Mouse (Mus musculus) urinary bladder, postnatal 0 days (tissue): ENCODE data around the gene Gfy. TPM values are rescaled to one million over a fixed set of nuclear protein-coding genes. Genes with fewer than 3 reads are reported as not detected.
A peak's percentile ranks its signal among the peaks of the same experiment; 100 is the strongest.

Source experiments
- microRNA-seq: library from miRNA; unstranded; fragments of <30 nt; microRNA quantifications from one replicate; pipeline ENCODE4, GENCODE M21; 2016
- polyA plus RNA-seq: library from polyadenylated mRNA; unstranded; fragments of >200 nt; fragmentation: Nextera tagmentation; extraction: Ambion mirVana; gene quantifications from 2 replicates; pipeline ENCODE4 v1.2.1, GENCODE M21; 2015

Gene Gfy
- not detected in 2 replicates for polyA plus RNA-seq

GRCm38 (mm10) chr7:45179469-45179868 is at the start of gene Gfy:
TSS of gene Gfy (minus strand) at chr7:45179569.

GRCm38 (mm10) chr7:45215673-45216441 is 36.5 kb upstream of the Gfy start, which contains the start of gene Tead2:
TSS of gene Tead2 (plus strand) at chr7:45215753.

GRCm38 (mm10) chr7:45211851-45212251 is 32.5 kb upstream of the Gfy start, which contains the start of gene Dkkl1:
TSS of gene Dkkl1 (minus strand) at chr7:45212147.

GRCm38 (mm10) chr7:45204380-45205143 is 25.2 kb upstream of the Gfy start, which contains the start of gene Ccdc155:
TSS of gene Ccdc155 (minus strand) at chr7:45204892.

GRCm38 (mm10) chr7:45180896-45181477 is 1.6 kb upstream of the Gfy start, which contains the start of gene Pth2:
TSS of gene Pth2 (plus strand) at chr7:45180995.

GRCm38 (mm10) chr7:45163735-45164490 is 15.5 kb downstream of the Gfy start, which contains the start of gene Slc17a7:
TSS of gene Slc17a7 (plus strand) at chr7:45163949.

GRCm38 (mm10) chr7:45154096-45154992 is 25.0 kb downstream of the Gfy start, which contains the start of the genes Pih1d1 and Aldh16a1:
TSS of gene Pih1d1 (plus strand) at chr7:45154303.
TSS of gene Aldh16a1 (minus strand) at chr7:45154584.

GRCm38 (mm10) chr7:45135993-45136567 is 43.3 kb downstream of the Gfy start, which contains the start of the genes Gm45713 and Flt3l:
TSS of gene Gm45713 (minus strand) at chr7:45136231.
TSS of gene Flt3l (minus strand) at chr7:45136432.

GRCm38 (mm10) chr7:45128624-45129246 is 50.6 kb downstream of the Gfy start, which contains the start of gene Rpl13a:
TSS of gene Rpl13a (minus strand) at chr7:45128761.

Small RNA genes lying within 50 kb of the gene (microRNA-seq; reads per million reads assigned to microRNA genes)
- gene Mir5121: 20.4 reads per million, percentile 28 among the genes with 10 or more reads in this experiment
- not detected for gene Mir7055

Other genes with a start within 250 kb of the Gfy start
- gene Tsks, start 236.4 kb downstream of the Gfy start, polyA plus RNA-seq: 0.23 and 0.39 TPM in 2 replicates
- gene Cpt1c, start 204.7 kb downstream of the Gfy start, polyA plus RNA-seq: 10.1 and 10.3 TPM in 2 replicates
- 237 and 244 TPM in 2 replicates for gene Prmt1, start 193.0 kb downstream of the Gfy start, polyA plus RNA-seq
- gene Irf3, start 181.9 kb downstream of the Gfy start, polyA plus RNA-seq: 52.3 and 56.8 TPM in 2 replicates
- 31.9 and 33.3 TPM in 2 replicates for gene Bcl2l12, start 180.9 kb downstream of the Gfy start, polyA plus RNA-seq
- 22.9 and 24.6 TPM in 2 replicates for gene Scaf1, start 163.2 kb downstream of the Gfy start, polyA plus RNA-seq
- 342 and 359 TPM in 2 replicates for gene Rras, start 161.6 kb downstream of the Gfy start, polyA plus RNA-seq
- 4.3 and 5.6 TPM in 2 replicates for gene Prr12, start 126.7 kb downstream of the Gfy start, polyA plus RNA-seq
- gene Nosip, start 117.1 kb downstream of the Gfy start, polyA plus RNA-seq: 33.7 and 38.6 TPM in 2 replicates
- gene Prrg2, start 116.9 kb downstream of the Gfy start, polyA plus RNA-seq: 22.6 and 23.4 TPM in 2 replicates
- gene Rcn3, start 87.3 kb downstream of the Gfy start, polyA plus RNA-seq: 345 and 360 TPM in 2 replicates
- gene Fcgrt, start 75.7 kb downstream of the Gfy start, polyA plus RNA-seq: 134 and 152 TPM in 2 replicates
- gene Rps11, start 55.1 kb downstream of the Gfy start, polyA plus RNA-seq: 1,079 and 1,156 TPM in 2 replicates
- gene Rpl13a, start 50.8 kb downstream of the Gfy start, polyA plus RNA-seq: 1,221 and 1,252 TPM in 2 replicates
- gene Gm45713, start 43.3 kb downstream of the Gfy start, polyA plus RNA-seq: 0.22 and 0.60 TPM in 2 replicates
- 3.5 and 4.9 TPM in 2 replicates for gene Flt3l, start 43.1 kb downstream of the Gfy start, polyA plus RNA-seq
- 52.0 and 54.3 TPM in 2 replicates for gene Pih1d1, start 25.3 kb downstream of the Gfy start, polyA plus RNA-seq
- gene Aldh16a1, start 25.0 kb downstream of the Gfy start, polyA plus RNA-seq: 19.3 and 21.1 TPM in 2 replicates
- 0.08 TPM in 1 of 2 replicates, not detected in the other for gene Slc17a7, start 15.6 kb downstream of the Gfy start, polyA plus RNA-seq
- not detected in 2 replicates for gene Pth2, start 1.4 kb upstream of the Gfy start, polyA plus RNA-seq
- 0.26 and 0.35 TPM in 2 replicates for gene Ccdc155, start 25.3 kb upstream of the Gfy start, polyA plus RNA-seq
- gene Dkkl1, start 32.6 kb upstream of the Gfy start, polyA plus RNA-seq: 13.9 and 16.5 TPM in 2 replicates
- gene Tead2, start 36.2 kb upstream of the Gfy start, polyA plus RNA-seq: 39.4 and 41.4 TPM in 2 replicates
- gene Cd37, start 59.5 kb upstream of the Gfy start, polyA plus RNA-seq: 4.2 and 18.7 TPM in 2 replicates
- gene Slc6a16, start 61.5 kb upstream of the Gfy start, polyA plus RNA-seq: not detected in 2 replicates
- gene Slc6a21, start 97.9 kb upstream of the Gfy start, polyA plus RNA-seq: not detected in 2 replicates
- gene Trpm4, start 154.2 kb upstream of the Gfy start, polyA plus RNA-seq: 17.6 and 18.0 TPM in 2 replicates
- gene Hrc, start 155.7 kb upstream of the Gfy start, polyA plus RNA-seq: 0.17 and 0.27 TPM in 2 replicates
- 0.91 and 2.1 TPM in 2 replicates for gene Ppfia3, start 187.4 kb upstream of the Gfy start, polyA plus RNA-seq
- gene Lin7b, start 191.0 kb upstream of the Gfy start, polyA plus RNA-seq: 23.4 and 26.6 TPM in 2 replicates
- gene Snrnp70, start 216.2 kb upstream of the Gfy start, polyA plus RNA-seq: 81.3 and 94.3 TPM in 2 replicates
- gene Kcna7, start 226.1 kb upstream of the Gfy start, polyA plus RNA-seq: 0.28 TPM in 1 of 2 replicates, not detected in the other
- gene Ntf5, start 234.1 kb upstream of the Gfy start, polyA plus RNA-seq: 3.9 and 4.3 TPM in 2 replicates
- not detected in 2 replicates for gene Lhb, start 241.3 kb upstream of the Gfy start, polyA plus RNA-seq